Mouse (Mus musculus): ENCODE results near the gene Uso1.

Gene Uso1

GRCm38 (mm10) chr5:92196895-92197811 is 59.4 kb downstream of the Uso1 start:
- DNase-seq: no peak

- DNase-seq: no peak
Measured at GRCm38 (mm10) chr5:92198266-92198665, 60.5 kb downstream of the Uso1 start.

- DNase-seq: no peak
Measured at GRCm38 (mm10) chr5:92204162-92205036, 66.7 kb downstream of the Uso1 start.

GRCm38 (mm10) chr5:92205184-92205583 is 67.4 kb downstream of the Uso1 start:
- DNase-seq: no peak

- no peak for DNase-seq
Measured at GRCm38 (mm10) chr5:92205706-92206105, 68.0 kb downstream of the Uso1 start.

- DNase-seq: no peak
Measured at GRCm38 (mm10) chr5:92206121-92206520, 68.4 kb downstream of the Uso1 start.

GRCm38 (mm10) chr5:92210205-92210604 is 72.5 kb downstream of the Uso1 start:
- DNase-seq: no peak

GRCm38 (mm10) chr5:92212231-92212630 is 74.5 kb downstream of the Uso1 start:
- DNase-seq: no peak

GRCm38 (mm10) chr5:92215308-92215707 is 77.6 kb downstream of the Uso1 start, which contains the start of gene U90926:
U90926 (minus strand) TSS chr5:92215408.
- DNase-seq: no peak

- DNase-seq: no peak
Measured at GRCm38 (mm10) chr5:92218915-92219793, 81.4 kb downstream of the Uso1 start.

GRCm38 (mm10) chr5:92219826-92220225 is 82.1 kb downstream of the Uso1 start:
- DNase-seq: no peak

GRCm38 (mm10) chr5:92220287-92220902 is 82.7 kb downstream of the Uso1 start:
- DNase-seq: no peak

- DNase-seq: no peak
Measured at GRCm38 (mm10) chr5:92227782-92228181, 90.0 kb downstream of the Uso1 start.

- DNase-seq: no peak
Measured at GRCm38 (mm10) chr5:92228776-92229175, 91.0 kb downstream of the Uso1 start.

- DNase-seq: no peak
Measured at GRCm38 (mm10) chr5:92229514-92229913, 91.8 kb downstream of the Uso1 start.

GRCm38 (mm10) chr5:92230306-92230705 is 92.6 kb downstream of the Uso1 start:
- DNase-seq: no peak

- DNase-seq: no peak
Measured at GRCm38 (mm10) chr5:92231836-92232235, 94.1 kb downstream of the Uso1 start.

- DNase-seq: no peak
Measured at GRCm38 (mm10) chr5:92233366-92233765, 95.6 kb downstream of the Uso1 start.

GRCm38 (mm10) chr5:92234939-92235557 is 97.3 kb downstream of the Uso1 start:
- DNase-seq: no peak

- peak in 1 of 2 experiments; percentile 14 for DNase-seq
Measured at GRCm38 (mm10) chr5:92239333-92240232, 101.8 kb downstream of the Uso1 start.
